Mouse (Mus musculus) hindbrain, embryonic 15.5 days (tissue): ENCODE results near the gene Kl. TPM values are rescaled to one million over a fixed set of nuclear protein-coding genes. Genes with fewer than 3 reads are reported as not detected.
A peak's percentile ranks its signal among the peaks of the same experiment; 100 is the strongest.

ENCODE experiments used
- ATAC-seq: fragments of 200-750 bp; cut with Nextera tagmentation; 2 replicates; pipeline ENCODE4 v1.8.0; 2017; ENCODE audit warnings: low read depth, moderate number of reproducible peaks, moderate TSS enrichment; ENCODE audit not compliant: low FRiP score
- H3K27ac ChIP-seq: fragments of 300-500 bp; sonication (generic); replicated peaks from 2 replicates; pipeline ENCODE4 v1.5.1; 2015; ENCODE audit warnings: mild to moderate bottlenecking, inconsistent platforms
- H3K27me3 ChIP-seq: fragments of 300-500 bp; sonication (generic); 2 replicates; pipeline ENCODE4 v1.6.1; 2015; ENCODE audit warnings: control low read depth, inconsistent platforms
- H3K36me3 ChIP-seq: fragments of 300-500 bp; sonication (generic); 2 replicates; pipeline ENCODE4 v1.6.1; 2015; ENCODE audit warnings: control low read depth, inconsistent platforms
- H3K4me1 ChIP-seq: fragments of 300-500 bp; sonication (generic); replicated peaks from 2 replicates; pipeline ENCODE4 v1.6.1; 2015; ENCODE audit warnings: control low read depth, inconsistent platforms
- H3K4me2 ChIP-seq: fragments of 300-500 bp; sonication (generic); 2 replicates; pipeline ENCODE4 v1.6.1; 2015; ENCODE audit warnings: moderate library complexity, mild to moderate bottlenecking, inconsistent platforms
- H3K4me3 ChIP-seq: fragments of 300-500 bp; sonication (generic); 2 replicates; pipeline ENCODE4 v1.5.1; 2015; ENCODE audit warnings: mild to moderate bottlenecking, inconsistent platforms
- H3K9ac ChIP-seq: fragments of 300-500 bp; sonication (generic); 2 replicates; pipeline ENCODE4 v1.6.1; 2015; ENCODE audit warnings: inconsistent platforms
- H3K9me3 ChIP-seq: fragments of 300-500 bp; sonication (generic); 2 replicates; pipeline ENCODE4 v1.6.1; 2016; ENCODE audit warnings: control low read depth, inconsistent platforms
- WGBS: fragments of 180-500 bp; shearing (Covaris S2); methylation state at CpG from one replicate; pipeline ENCODE4 v1.1.7; 2015; 5-methylcytosine and 5-hydroxymethylcytosine counted together
- polyA plus RNA-seq: library from polyadenylated mRNA; unstranded; fragments of >200 nt; fragmentation: Nextera tagmentation; extraction: Ambion mirVana; gene quantifications from 2 replicates; pipeline ENCODE4 v1.2.1, GENCODE M21; 2015

Kl gene
- 1.1 and 1.3 TPM in 2 replicates for polyA plus RNA-seq

- H3K27me3 ChIP-seq = 0 out of 2 replicates have a peak, but pooled peaks cover 7% of the 10 kb centered on the region
- ATAC-seq = peak; percentile 42
- H3K4me3 ChIP-seq = peak within 1 kb of the TSS; percentile 54
- H3K4me1 ChIP-seq = peaks cover 14% of the 10 kb centered on the region; the same call in 1 of the 2 replicates
- H3K36me3 ChIP-seq = no peaks in the 10 kb centered on the region
- H3K9ac ChIP-seq = peak within 1 kb of the TSS; percentile 51
- H3K9me3 ChIP-seq = no peaks in the 10 kb centered on the region
- under 1% methylated on average over 19 of the region's 22 CpGs for WGBS
- no peak within 1 kb of the TSS for H3K27ac ChIP-seq
- peak within 1 kb of the TSS; percentile 86 for H3K4me2 ChIP-seq
These were observed at the start of gene Kl for GRCm38 (mm10) chr5:150952328-150952668. Gene Kl (plus strand): TSS chr5:150952607.

GRCm38 (mm10) chr5:150906053-150907040 lies 46.1 kb upstream of the Kl start:
- Histone ChIP-seq H3K4me3 (no peak overlapping the region), H3K27me3 (no peaks in the 10 kb centered on the region), H3K9me3 (no peaks in the 10 kb centered on the region), H3K4me2 (peak overlapping the region; percentile 40), H3K36me3 (no peaks in the 10 kb centered on the region), H3K9ac (no peak overlapping the region), H3K27ac (peak overlapping the region; percentile 90), H3K4me1 (peaks cover 26% of the 10 kb centered on the region)
- WGBS = 9% methylated on average over 9 of the region's 9 CpGs
- ATAC-seq = peak; percentile 98

GRCm38 (mm10) chr5:150912156-150912555 lies 40.3 kb upstream of the Kl start:
- Histone ChIP-seq H3K27me3 (no peaks in the 10 kb centered on the region), H3K4me2 (no peak overlapping the region), H3K27ac (no peak overlapping the region), H3K4me3 (no peak overlapping the region), H3K9ac (no peak overlapping the region), H3K36me3 (no peaks in the 10 kb centered on the region), H3K9me3 (no peaks in the 10 kb centered on the region), H3K4me1 (peaks cover 5% of the 10 kb centered on the region)
- WGBS = 37% methylated on average over 2 of the region's 2 CpGs
- no peak; the same call in 1 of the 2 replicates for ATAC-seq

- H3K27ac ChIP-seq = no peak overlapping the region
- H3K4me1 ChIP-seq = no peaks in the 10 kb centered on the region
- no peak overlapping the region for H3K9ac ChIP-seq
- no peaks in the 10 kb centered on the region for H3K36me3 ChIP-seq
- no peak overlapping the region for H3K4me2 ChIP-seq
- H3K27me3 ChIP-seq = no peaks in the 10 kb centered on the region
- no peak overlapping the region for H3K4me3 ChIP-seq
- 24% methylated on average over 5 of the region's 5 CpGs for WGBS
- H3K9me3 ChIP-seq = no peaks in the 10 kb centered on the region
- no peak for ATAC-seq
These were observed 39.8 kb upstream of the Kl start for GRCm38 (mm10) chr5:150912656-150913055.

GRCm38 (mm10) chr5:150915080-150916055 lies 37.0 kb upstream of the Kl start:
- no peaks in the 10 kb centered on the region for H3K36me3 ChIP-seq
- H3K9ac ChIP-seq = no peak overlapping the region
- H3K9me3 ChIP-seq = no peaks in the 10 kb centered on the region
- no peaks in the 10 kb centered on the region for H3K4me1 ChIP-seq
- no peak for ATAC-seq
- WGBS = 89% methylated on average over 4 of the region's 4 CpGs
- no peaks in the 10 kb centered on the region for H3K27me3 ChIP-seq
- H3K27ac ChIP-seq = no peak overlapping the region
- no peak overlapping the region for H3K4me2 ChIP-seq
- no peak overlapping the region for H3K4me3 ChIP-seq

GRCm38 (mm10) chr5:150917131-150917858 lies 35.1 kb upstream of the Kl start:
- no peak overlapping the region for H3K4me2 ChIP-seq
- H3K9me3 ChIP-seq = no peaks in the 10 kb centered on the region
- no peaks in the 10 kb centered on the region for H3K36me3 ChIP-seq
- H3K4me3 ChIP-seq = no peak overlapping the region
- no peak overlapping the region for H3K9ac ChIP-seq
- ATAC-seq = no peak
- H3K4me1 ChIP-seq = no peaks in the 10 kb centered on the region
- no peaks in the 10 kb centered on the region for H3K27me3 ChIP-seq
- WGBS = 69% methylated on average over 21 of the region's 21 CpGs
- H3K27ac ChIP-seq = no peak overlapping the region

- Histone ChIP-seq H3K27me3 (no peaks in the 10 kb centered on the region), H3K4me2 (no peak overlapping the region), H3K9ac (no peak overlapping the region), H3K9me3 (no peaks in the 10 kb centered on the region), H3K4me3 (no peak overlapping the region), H3K27ac (no peak overlapping the region), H3K4me1 (no peaks in the 10 kb centered on the region), H3K36me3 (no peaks in the 10 kb centered on the region)
- 65% methylated on average over 13 of the region's 13 CpGs for WGBS
- ATAC-seq = 0 out of 2 replicates have a peak, but pooled peaks have one; percentile 23
These were observed 33.8 kb upstream of the Kl start for GRCm38 (mm10) chr5:150918599-150918998.

- H3K9me3 ChIP-seq = no peaks in the 10 kb centered on the region
- H3K4me1 ChIP-seq = no peaks in the 10 kb centered on the region
- H3K9ac ChIP-seq = no peak overlapping the region
- WGBS = 96% methylated on average over 4 of the region's 4 CpGs
- no peak for ATAC-seq
- H3K27ac ChIP-seq = no peak overlapping the region
- H3K4me3 ChIP-seq = no peak overlapping the region
- no peaks in the 10 kb centered on the region for H3K27me3 ChIP-seq
- H3K36me3 ChIP-seq = no peaks in the 10 kb centered on the region
- H3K4me2 ChIP-seq = no peak overlapping the region
These were observed 33.1 kb upstream of the Kl start for GRCm38 (mm10) chr5:150919269-150919668.

GRCm38 (mm10) chr5:150919961-150920360 lies 32.4 kb upstream of the Kl start:
- H3K9me3 ChIP-seq = no peaks in the 10 kb centered on the region
- H3K4me1 ChIP-seq = no peaks in the 10 kb centered on the region
- H3K4me2 ChIP-seq = no peak overlapping the region
- no peak overlapping the region for H3K27ac ChIP-seq
- ATAC-seq = no peak
- H3K27me3 ChIP-seq = no peaks in the 10 kb centered on the region
- H3K9ac ChIP-seq = no peak overlapping the region
- H3K4me3 ChIP-seq = no peak overlapping the region
- WGBS = 49% methylated on average over 2 of the region's 2 CpGs
- H3K36me3 ChIP-seq = no peaks in the 10 kb centered on the region

- Histone ChIP-seq H3K27me3 (no peaks in the 10 kb centered on the region), H3K36me3 (no peaks in the 10 kb centered on the region), H3K27ac (no peak overlapping the region), H3K4me2 (no peak overlapping the region), H3K9me3 (no peaks in the 10 kb centered on the region), H3K4me3 (no peak overlapping the region), H3K4me1 (no peaks in the 10 kb centered on the region), H3K9ac (no peak overlapping the region)
- ATAC-seq = no peak
- WGBS = 83% methylated on average over 2 of the region's 2 CpGs
These were observed 23.0 kb upstream of the Kl start for GRCm38 (mm10) chr5:150929406-150929805.

- H3K4me2 ChIP-seq = no peak overlapping the region
- H3K27ac ChIP-seq = no peak overlapping the region
- H3K9ac ChIP-seq = no peak overlapping the region
- 72% methylated on average over 2 of the region's 2 CpGs for WGBS
- H3K27me3 ChIP-seq = no peaks in the 10 kb centered on the region
- no peaks in the 10 kb centered on the region for H3K36me3 ChIP-seq
- H3K4me3 ChIP-seq = no peak overlapping the region
- ATAC-seq = no peak
- H3K4me1 ChIP-seq = peaks cover 3% of the 10 kb centered on the region; the same call in 1 of the 2 replicates
- H3K9me3 ChIP-seq = no peaks in the 10 kb centered on the region
These were observed 19.8 kb upstream of the Kl start for GRCm38 (mm10) chr5:150932596-150932995.
